Mouse (Mus musculus): ENCODE measurements around the gene Pex6. TPM values are rescaled to one million over a fixed set of nuclear protein-coding genes. Genes with fewer than 3 reads are reported as not detected.

Pex6 gene
- total and polyA plus RNA-seq, 3 experiments = 23.0 to 31.2 TPM; not detected in 1

DNA sequence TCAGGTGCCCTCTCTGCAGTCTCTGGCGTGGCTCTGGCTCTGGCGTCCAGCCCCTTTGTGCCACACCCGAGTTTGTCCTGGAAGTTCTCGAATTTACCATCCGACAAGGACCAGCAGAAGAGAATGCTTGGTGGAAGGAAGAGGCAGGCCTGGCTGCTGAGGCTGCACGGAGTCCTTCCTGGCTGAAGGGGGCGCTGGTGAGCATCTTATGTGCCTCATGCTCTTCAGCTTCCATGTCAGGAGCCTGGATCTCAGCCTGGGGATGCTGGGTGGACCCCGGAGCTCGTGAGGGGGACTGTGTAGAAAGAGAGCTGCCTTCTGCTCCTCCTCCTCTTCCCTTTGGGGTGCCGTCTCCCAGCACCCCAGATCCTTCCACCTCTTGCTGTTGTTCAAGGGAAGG lies 24.9 kb downstream of the Pex6 start:
- Histone ChIP-seq H3K27me3 (ENCODE audit: control insufficient read depth in 1 of 2, insufficient read depth in 2 of 2, low read length in 2 of 2) (no peaks in the 10 kb centered on the region), H3K4me3 (ENCODE audit: control insufficient read depth in 1 of 2, insufficient read depth in 1 of 2, low read depth in 2 of 2, low read length in 2 of 2) (no peak overlapping the region), H3K27ac (ENCODE audit: control insufficient read depth, low read depth, low read length) (no peak overlapping the region), H3K9me3 (replicated peaks; ENCODE audit: insufficient read depth, low read length) (no peaks in the 10 kb centered on the region), H3K9ac (ENCODE audit: control insufficient read depth, low read depth, low read length, poor library complexity, severe bottlenecking) (no peak overlapping the region), H3K79me2 (ENCODE audit: control insufficient read depth, insufficient read depth, low read length, poor library complexity) (no peaks in the 10 kb centered on the region), H3K36me3 (ENCODE audit: control insufficient read depth in 1 of 2, insufficient read depth in 2 of 2, low read length in 2 of 2) (no peaks in the 10 kb centered on the region; a peak in 2 of 4 replicates), H3K4me1 (ENCODE audit: control insufficient read depth in 1 of 2, insufficient read depth in 2 of 2, low read length in 2 of 2) (no peaks in the 10 kb centered on the region)
- TF ChIP-seq RCOR1 (IDR thresholded peaks at IDR 0.05; ENCODE audit: low read depth, low read length) = no peak
- TF ChIP-seq EP300 (IDR thresholded peaks at IDR 0.05; ENCODE audit: low read depth in 1 of 2, low read length in 2 of 2) = no peak
- peak; percentile 73 to 87 (median 84) for TF ChIP-seq CTCF (IDR thresholded peaks at IDR 0.05 in 2 of 3, conservative IDR thresholded peaks at IDR 0.05 in 1 of 3; ENCODE audit: control insufficient read depth in 1 of 3, insufficient read depth in 1 of 3, low read depth in 2 of 3, low read length in 3 of 3, poor library complexity in 1 of 3, severe bottlenecking in 1 of 3)
- peak; percentile 6; the same call in 1 of the 2 replicates for TF ChIP-seq RAD21 (IDR thresholded peaks at IDR 0.05; ENCODE audit: low read depth, low read length)
- no peak for TF ChIP-seq NELFE (IDR thresholded peaks at IDR 0.05; ENCODE audit: low read depth, low read length)
- peak; percentile 38 for TF ChIP-seq SMC3 (IDR thresholded peaks at IDR 0.05; ENCODE audit: low read depth, low read length)
- DNase-seq (ENCODE audit: low read depth, low spot score) = peak; percentile 72

DNA sequence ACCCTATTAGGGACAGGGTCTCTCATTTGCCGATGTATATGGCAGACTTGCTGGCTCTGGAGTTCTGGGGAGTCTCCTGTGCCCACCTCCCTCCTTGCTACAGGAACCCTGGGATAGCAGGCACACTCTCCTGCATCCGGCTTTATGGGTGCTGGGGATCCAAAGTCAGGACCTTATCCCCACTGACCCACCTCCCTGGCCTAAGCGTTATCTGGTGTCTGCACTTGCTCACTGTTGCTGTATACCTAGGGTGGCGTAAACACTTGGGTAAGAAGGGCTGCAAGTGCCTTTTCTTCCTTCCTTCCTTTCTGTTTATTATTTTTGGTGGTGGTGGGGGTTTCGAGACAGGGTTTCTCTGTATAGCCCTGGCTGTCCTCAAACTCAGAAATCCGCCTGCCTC lies 30.0 kb downstream of the Pex6 start:
- H3K36me3 ChIP-seq (ENCODE audit: control insufficient read depth in 1 of 2, insufficient read depth in 2 of 2, low read length in 2 of 2) = peaks cover 0 to 6% of the 10 kb centered on the region in 2 experiments; a peak in 2 of 4 replicates
- H3K4me1 ChIP-seq (ENCODE audit: control insufficient read depth in 1 of 2, insufficient read depth in 2 of 2, low read length in 2 of 2) = no peaks in the 10 kb centered on the region
- DNase-seq (ENCODE audit: low read depth, low spot score) = no peak
- H3K79me2 ChIP-seq (ENCODE audit: control insufficient read depth, insufficient read depth, low read length, poor library complexity) = peaks cover 1% of the 10 kb centered on the region; the same call in 1 of the 2 replicates
- H3K9me3 ChIP-seq (replicated peaks; ENCODE audit: insufficient read depth, low read length) = no peaks in the 10 kb centered on the region
- no peak overlapping the region for H3K9ac ChIP-seq (ENCODE audit: control insufficient read depth, low read depth, low read length, poor library complexity, severe bottlenecking)
- H3K4me3 ChIP-seq (ENCODE audit: control insufficient read depth in 1 of 2, insufficient read depth in 1 of 2, low read depth in 2 of 2, low read length in 2 of 2) = no peak overlapping the region
- H3K27ac ChIP-seq (ENCODE audit: control insufficient read depth, low read depth, low read length) = no peak overlapping the region
- H3K27me3 ChIP-seq (ENCODE audit: control insufficient read depth in 1 of 2, insufficient read depth in 2 of 2, low read length in 2 of 2) = no peaks in the 10 kb centered on the region
- TF ChIP-seq JUND (IDR thresholded peaks at IDR 0.05; ENCODE audit: low read depth, low read length) (no peak), USF2 (IDR thresholded peaks at IDR 0.05; ENCODE audit: borderline replicate concordance in 1 of 2, insufficient read depth in 1 of 2, low read depth in 1 of 2, low read length in 2 of 2) (no peak), GABPA (IDR thresholded peaks at IDR 0.05; ENCODE audit: low read depth, low read length) (no peak), TCF12 (IDR thresholded peaks at IDR 0.05; ENCODE audit: low read depth, low read length) (no peak), MAX (IDR thresholded peaks at IDR 0.05; ENCODE audit: low read length) (no peak), ZKSCAN1 (IDR thresholded peaks at IDR 0.05; ENCODE audit: low read depth, low read length) (no peak), BHLHE40 (IDR thresholded peaks at IDR 0.05; ENCODE audit: borderline replicate concordance, low read depth, low read length) (no peak), NRF1 (IDR thresholded peaks at IDR 0.05; ENCODE audit: insufficient read depth, low read depth, low read length, poor library complexity, severe bottlenecking) (no peak), RCOR1 (IDR thresholded peaks at IDR 0.05; ENCODE audit: low read depth, low read length) (no peak), USF1 (IDR thresholded peaks at IDR 0.05; ENCODE audit: low read depth, low read length) (no peak), SMC3 (IDR thresholded peaks at IDR 0.05; ENCODE audit: low read depth, low read length) (no peak), CHD2 (IDR thresholded peaks at IDR 0.05; ENCODE audit: low read length) (no peak), POLR2A (IDR thresholded peaks at IDR 0.05; ENCODE audit: control insufficient read depth in 1 of 2, insufficient read depth in 1 of 2, low read depth in 1 of 2, low read length in 2 of 2, poor library complexity in 1 of 2) (no peak), CHD1 (IDR thresholded peaks at IDR 0.05; ENCODE audit: low read depth, low read length) (no peak), MEF2A (IDR thresholded peaks at IDR 0.05; ENCODE audit: extremely low read depth, insufficient replicate concordance, low read depth, low read length, poor library complexity, severe bottlenecking) (no peak), RAD21 (IDR thresholded peaks at IDR 0.05; ENCODE audit: low read depth, low read length) (no peak), MAFK (IDR thresholded peaks at IDR 0.05; ENCODE audit: borderline replicate concordance, low read depth, low read length) (no peak), MYC (IDR thresholded peaks at IDR 0.05; ENCODE audit: low read depth, low read length) (no peak)
